Mouse (Mus musculus): Measurements from ENCODE around the gene Nol7. TPM values are rescaled to one million over a fixed set of nuclear protein-coding genes. Genes with fewer than 3 reads are reported as not detected.
A peak's percentile ranks its signal among the peaks of the same experiment; 100 is the strongest.

Nol7 gene
- polyA plus RNA-seq, 1 experiment, result 126 TPM

- 97% methylated on average over 1 of the region's 1 CpGs for WGBS
- TF ChIP-seq POLR2A (IDR thresholded peaks at IDR 0.05; ENCODE audit: borderline replicate concordance, insufficient read depth, low read length) (no peak), CTCF (IDR thresholded peaks at IDR 0.05; ENCODE audit: borderline replicate concordance, insufficient read depth, low read depth, low read length) (no peak)
Measured at GRCm38 (mm10) chr13:43440376-43440775, 42.2 kb downstream of the Nol7 start.

GRCm38 (mm10) chr13:43442551-43442950, 44.4 kb downstream of the Nol7 start:
- no peak for DNase-seq
- TF ChIP-seq CTCF (IDR thresholded peaks at IDR 0.05; ENCODE audit: borderline replicate concordance, insufficient read depth, low read depth, low read length) (no peak), POLR2A (IDR thresholded peaks at IDR 0.05; ENCODE audit: borderline replicate concordance, insufficient read depth, low read length) (no peak)
- WGBS, result 54% methylated on average over 1 of the region's 1 CpGs
- Histone ChIP-seq H3K4me3 (replicated peaks; ENCODE audit: insufficient read depth, low read depth, low read length) (no peak overlapping the region), H3K4me1 (ENCODE audit: control insufficient read depth, insufficient read depth, low read length) (peaks cover 2% of the 10 kb centered on the region; the same call in 1 of the 2 replicates), H3K27ac (ENCODE audit: insufficient read depth, low read length) (no peak overlapping the region), H3K27me3 (ENCODE audit: control insufficient read depth, insufficient read depth, low read length) (no peaks in the 10 kb centered on the region)

More at GRCm38 (mm10) chr13:43440376-43440775, 42.2 kb downstream of the Nol7 start:
- no peak overlapping the region for H3K27ac ChIP-seq (ENCODE audit: insufficient read depth, low read length)
- H3K4me1 ChIP-seq (ENCODE audit: control insufficient read depth, insufficient read depth, low read length), result peaks cover 2% of the 10 kb centered on the region; the same call in 1 of the 2 replicates
- no peaks in the 10 kb centered on the region for H3K27me3 ChIP-seq (ENCODE audit: control insufficient read depth, insufficient read depth, low read length)
- DNase-seq, result no peak
- H3K4me3 ChIP-seq (replicated peaks; ENCODE audit: insufficient read depth, low read depth, low read length), result no peak overlapping the region

- TF ChIP-seq CTCF (IDR thresholded peaks at IDR 0.05; ENCODE audit: borderline replicate concordance, insufficient read depth, low read depth, low read length) (no peak), POLR2A (IDR thresholded peaks at IDR 0.05; ENCODE audit: borderline replicate concordance, insufficient read depth, low read length) (no peak)
- DNase-seq, result no peak
- WGBS, result 93% methylated on average over 4 of the region's 4 CpGs
- no peak overlapping the region for H3K4me3 ChIP-seq (replicated peaks; ENCODE audit: insufficient read depth, low read depth, low read length)
- H3K27ac ChIP-seq (ENCODE audit: insufficient read depth, low read length), result no peak overlapping the region
- no peaks in the 10 kb centered on the region for H3K27me3 ChIP-seq (ENCODE audit: control insufficient read depth, insufficient read depth, low read length)
- H3K4me1 ChIP-seq (ENCODE audit: control insufficient read depth, insufficient read depth, low read length), result peaks cover 2% of the 10 kb centered on the region; the same call in 1 of the 2 replicates
Measured at GRCm38 (mm10) chr13:43443706-43444105, 45.5 kb downstream of the Nol7 start.

DNA sequence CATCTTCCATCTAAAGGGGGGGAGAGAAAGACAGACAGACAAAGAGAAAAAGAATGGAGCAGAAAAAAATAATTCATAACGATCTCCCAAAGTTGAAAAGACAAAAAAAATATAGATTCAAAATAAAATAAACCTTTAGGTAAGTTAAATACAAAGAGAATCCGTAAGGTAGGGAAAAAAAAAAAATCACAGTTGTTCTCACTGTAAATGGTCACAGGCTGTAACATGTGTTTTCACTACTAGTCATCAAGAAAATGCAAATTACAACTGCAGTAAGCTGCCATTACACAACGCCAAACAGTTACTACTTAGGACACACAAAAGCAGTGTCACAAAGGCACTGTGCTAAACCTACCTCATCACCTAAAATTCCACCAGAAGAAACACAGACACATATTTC, 46.5 kb downstream of the Nol7 start:
- no peak for DNase-seq
- H3K27ac ChIP-seq (ENCODE audit: insufficient read depth, low read length), result no peak overlapping the region
- H3K27me3 ChIP-seq (ENCODE audit: control insufficient read depth, insufficient read depth, low read length), result no peaks in the 10 kb centered on the region
- H3K4me3 ChIP-seq (replicated peaks; ENCODE audit: insufficient read depth, low read depth, low read length), result no peak overlapping the region
- peaks cover 2% of the 10 kb centered on the region; the same call in 1 of the 2 replicates for H3K4me1 ChIP-seq (ENCODE audit: control insufficient read depth, insufficient read depth, low read length)
- 93% methylated on average over 3 of the region's 3 CpGs for WGBS
- TF ChIP-seq CTCF (IDR thresholded peaks at IDR 0.05; ENCODE audit: borderline replicate concordance, insufficient read depth, low read depth, low read length), result no peak
- TF ChIP-seq POLR2A (IDR thresholded peaks at IDR 0.05; ENCODE audit: borderline replicate concordance, insufficient read depth, low read length), result no peak

DNA sequence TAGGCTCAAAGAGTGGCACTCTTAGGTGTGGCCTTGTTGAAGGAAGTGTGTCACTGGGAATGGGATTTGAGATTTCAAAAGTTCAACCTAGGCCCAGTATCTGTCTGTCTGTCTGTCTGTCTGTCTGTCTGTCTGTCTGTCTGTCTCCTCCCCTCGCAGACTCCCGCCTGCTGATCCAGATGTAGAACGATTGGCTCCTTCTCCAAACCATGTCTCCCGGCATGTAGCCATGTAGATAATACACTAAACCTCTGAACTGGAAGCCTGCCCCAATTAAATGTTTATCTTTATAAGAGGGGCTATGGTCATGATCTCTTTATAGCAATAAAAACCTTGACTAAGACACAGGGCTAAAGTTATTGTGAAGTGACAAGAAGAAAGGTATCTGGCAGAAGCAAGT, 47.6 kb downstream of the Nol7 start:
- H3K4me1 ChIP-seq (ENCODE audit: control insufficient read depth, insufficient read depth, low read length), result peaks cover 2% of the 10 kb centered on the region; the same call in 1 of the 2 replicates
- TF ChIP-seq CTCF (IDR thresholded peaks at IDR 0.05; ENCODE audit: borderline replicate concordance, insufficient read depth, low read depth, low read length), result no peak
- no peaks in the 10 kb centered on the region for H3K27me3 ChIP-seq (ENCODE audit: control insufficient read depth, insufficient read depth, low read length)
- no peak overlapping the region for H3K27ac ChIP-seq (ENCODE audit: insufficient read depth, low read length)
- DNase-seq, result no peak
- 85% methylated on average over 4 of the region's 4 CpGs for WGBS
- H3K4me3 ChIP-seq (replicated peaks; ENCODE audit: insufficient read depth, low read depth, low read length), result no peak overlapping the region

DNA sequence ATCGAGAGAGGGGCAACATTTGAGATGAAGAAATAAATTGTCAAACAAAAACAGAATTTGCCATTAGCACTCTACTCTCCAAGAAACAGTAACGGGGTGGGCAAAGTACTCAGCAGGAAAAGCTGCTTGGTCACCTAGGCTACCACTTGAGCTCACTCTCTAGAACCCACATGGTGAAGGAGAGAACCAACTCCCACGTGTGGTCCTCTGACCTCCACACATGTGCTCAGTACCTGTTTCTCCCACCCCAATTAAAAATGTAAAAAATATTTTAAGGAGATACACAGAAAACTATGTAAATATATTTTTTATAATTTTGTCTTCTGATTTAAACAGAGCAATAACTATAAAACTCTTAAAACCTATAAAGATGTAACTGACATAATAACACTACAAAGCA, 49.5 kb downstream of the Nol7 start:
- Histone ChIP-seq H3K27me3 (ENCODE audit: control insufficient read depth, insufficient read depth, low read length) (no peaks in the 10 kb centered on the region), H3K27ac (ENCODE audit: insufficient read depth, low read length) (no peak overlapping the region), H3K4me1 (ENCODE audit: control insufficient read depth, insufficient read depth, low read length) (no peaks in the 10 kb centered on the region; the same call in 1 of the 2 replicates), H3K4me3 (replicated peaks; ENCODE audit: insufficient read depth, low read depth, low read length) (no peak overlapping the region)
- no peak for TF ChIP-seq CTCF (IDR thresholded peaks at IDR 0.05; ENCODE audit: borderline replicate concordance, insufficient read depth, low read depth, low read length)
- TF ChIP-seq POLR2A (IDR thresholded peaks at IDR 0.05; ENCODE audit: borderline replicate concordance, insufficient read depth, low read length), result no peak
- WGBS, result 58% methylated on average over 3 of the region's 3 CpGs
- no peak for DNase-seq

DNA sequence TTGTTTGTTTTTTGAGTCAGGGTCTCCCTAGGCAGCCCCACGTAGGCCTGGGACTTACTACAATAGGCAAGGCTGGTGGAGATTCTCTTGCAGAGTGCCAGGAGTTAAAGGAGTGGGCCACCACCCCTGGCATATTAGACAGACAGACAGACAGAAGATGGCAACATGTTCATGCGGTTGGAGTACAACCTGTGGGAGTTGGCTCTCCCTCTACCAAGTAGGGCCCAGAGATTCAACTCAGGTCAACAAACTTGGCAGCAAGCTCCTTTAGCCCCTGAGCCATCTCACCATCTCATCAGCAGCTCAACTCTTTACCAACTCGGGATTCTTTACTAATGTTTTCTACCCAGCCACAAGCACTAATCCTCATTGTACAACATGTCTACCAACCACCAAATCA, 52.5 kb downstream of the Nol7 start:
- Histone ChIP-seq H3K4me3 (replicated peaks; ENCODE audit: insufficient read depth, low read depth, low read length) (no peak overlapping the region), H3K4me1 (ENCODE audit: control insufficient read depth, insufficient read depth, low read length) (no peaks in the 10 kb centered on the region; the same call in 1 of the 2 replicates), H3K27ac (ENCODE audit: insufficient read depth, low read length) (no peak overlapping the region), H3K27me3 (ENCODE audit: control insufficient read depth, insufficient read depth, low read length) (no peaks in the 10 kb centered on the region)
- TF ChIP-seq CTCF (IDR thresholded peaks at IDR 0.05; ENCODE audit: borderline replicate concordance, insufficient read depth, low read depth, low read length) (no peak), POLR2A (IDR thresholded peaks at IDR 0.05; ENCODE audit: borderline replicate concordance, insufficient read depth, low read length) (no peak)
- whole genome bisulfite sequencing, result 82% methylated on average over 3 of the region's 3 CpGs
- DNase-seq, result no peak

DNA sequence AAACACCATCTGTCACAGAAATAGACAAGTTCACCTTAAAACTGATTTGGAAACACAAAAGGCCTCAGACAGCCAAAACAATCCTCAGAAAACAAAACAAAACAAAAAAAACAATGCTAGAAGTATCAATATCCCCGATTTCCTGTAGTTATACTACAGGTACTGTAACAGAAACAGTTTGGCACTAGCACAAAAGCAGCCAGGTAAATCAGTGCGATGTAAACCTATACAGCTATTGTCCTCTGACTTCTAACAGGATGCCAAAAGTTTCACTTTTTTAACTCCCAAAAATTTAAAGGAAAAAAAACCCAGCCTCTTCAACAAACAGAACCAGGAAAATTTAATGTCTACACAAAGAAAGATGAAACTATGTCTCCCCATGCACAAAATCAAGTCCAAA, 54.0 kb downstream of the Nol7 start:
- peak in 1 of 2 experiments; percentile 39 for DNase-seq
- TF ChIP-seq POLR2A (IDR thresholded peaks at IDR 0.05; ENCODE audit: borderline replicate concordance, insufficient read depth, low read length) (no peak), CTCF (IDR thresholded peaks at IDR 0.05; ENCODE audit: borderline replicate concordance, insufficient read depth, low read depth, low read length) (no peak)
- H3K4me3 ChIP-seq (replicated peaks; ENCODE audit: insufficient read depth, low read depth, low read length), result no peak overlapping the region
- 37% methylated on average over 2 of the region's 2 CpGs for WGBS
- H3K27me3 ChIP-seq (ENCODE audit: control insufficient read depth, insufficient read depth, low read length), result no peaks in the 10 kb centered on the region
- no peaks in the 10 kb centered on the region; the same call in 1 of the 2 replicates for H3K4me1 ChIP-seq (ENCODE audit: control insufficient read depth, insufficient read depth, low read length)
- no peak overlapping the region for H3K27ac ChIP-seq (ENCODE audit: insufficient read depth, low read length)
